9 mouse cellular contexts compared by ENCODE assay signal in the genomic region with DNA sequence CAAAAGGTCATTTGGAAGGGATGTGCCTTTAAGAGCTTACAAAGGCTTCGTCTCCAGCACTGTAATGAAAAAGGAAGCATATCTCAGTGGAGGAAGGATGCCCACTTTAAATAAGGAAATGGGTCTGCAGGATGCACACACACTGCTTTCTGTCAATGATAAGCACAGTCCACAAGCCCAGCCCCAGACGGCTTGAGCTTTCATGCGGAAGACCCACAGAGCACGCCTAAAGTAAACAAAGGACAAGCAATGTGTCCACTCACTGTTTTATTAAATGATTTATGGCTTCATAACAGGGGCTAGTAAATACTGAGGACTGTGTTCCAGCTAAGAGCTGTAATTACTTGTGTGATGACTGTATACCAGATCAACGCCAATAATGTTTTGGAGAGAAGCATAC.
DNase-seq lines count a peak whose midpoint lies in the region; ATAC-seq and TF ChIP-seq lines count a peak whose summit lies in the region.
"Had no signal": no experiment of that assay in that cellular context is flagged by ENCODE, and none has a peak within 500 bp of the region (broad histone marks: within the 10 kb centered on the region; RNA-seq: fewer than 3 reads in every experiment).

No protein-coding gene starts in this region.

- H3K9ac ChIP-seq in neural tube, embryonic 11.5 days (ENCODE audit: low read length), result no peak overlapping the region
- H3K9ac ChIP-seq in hindbrain, embryonic 16.5 days (ENCODE audit: low read depth, low read length), result no peak overlapping the region
- H3K9ac ChIP-seq in lung, embryonic 14.5 days, result no peak overlapping the region

- H3K27me3 ChIP-seq in neural tube, embryonic 11.5 days (ENCODE audit: control insufficient read depth, insufficient read depth, low read length), result no peaks in the 10 kb centered on the region
- H3K27me3 ChIP-seq in hindbrain, embryonic 16.5 days (replicated peaks; ENCODE audit: control insufficient read depth, insufficient read depth, low read length), result no peaks in the 10 kb centered on the region
- H3K27me3 ChIP-seq in lung, embryonic 14.5 days (ENCODE audit: insufficient read depth, low read length), result no peaks in the 10 kb centered on the region

- H3K4me3 ChIP-seq in neural tube, embryonic 11.5 days (ENCODE audit: low read depth, low read length), result no peak overlapping the region
- no peak overlapping the region for H3K4me3 ChIP-seq in hindbrain, embryonic 16.5 days (ENCODE audit: low read length)
- no peak overlapping the region for H3K4me3 ChIP-seq in lung, embryonic 14.5 days (ENCODE audit: low read depth, low read length)
- H3K4me3 ChIP-seq: heart, adult 2 months had no signal

- no peak for TF ChIP-seq CTCF in lung, embryonic 14.5 days (IDR thresholded peaks at IDR 0.05; ENCODE audit: low read depth)

- H3K9me3 ChIP-seq in neural tube, embryonic 11.5 days (ENCODE audit: control insufficient read depth, low read length), result no peaks in the 10 kb centered on the region
- H3K9me3 ChIP-seq in hindbrain, embryonic 16.5 days (ENCODE audit: control insufficient read depth, low read length), result no peaks in the 10 kb centered on the region
- no peaks in the 10 kb centered on the region for H3K9me3 ChIP-seq in lung, embryonic 14.5 days (ENCODE audit: low read depth, low read length)

- ATAC-seq in neural tube, embryonic 11.5 days (ENCODE audit: insufficient read depth, low FRiP score, low TSS enrichment), result peak; percentile 35; the same call in 1 of the 2 replicates
- ATAC-seq in hindbrain, embryonic 16.5 days, result peak; percentile 79
- ATAC-seq in lung, embryonic 14.5 days (ENCODE audit: insufficient read depth), result peak; percentile 99

- peak; percentile 37 for DNase-seq in neural tube, embryonic 11.5 days (ENCODE audit: low spot score)
- no peak for DNase-seq in neural tube, embryonic 10.5 days (ENCODE audit: extremely low spot score, low spot score)
- peak; percentile 77 for DNase-seq in lung, embryonic 14.5 days
- no peak for DNase-seq in ovary, postnatal 14 days (ENCODE audit: low spot score)
- no peak for DNase-seq in spleen, adult 12 weeks (ENCODE audit: low spot score)
- no peak for DNase-seq in thymus, postnatal 0 days (ENCODE audit: low spot score)
- DNase-seq in layer of hippocampus, postnatal 10 days (ENCODE audit: low spot score in 2 of 2), result no peak

- no peak overlapping the region for H3K4me2 ChIP-seq in neural tube, embryonic 11.5 days (ENCODE audit: low read depth)
- no peak overlapping the region for H3K4me2 ChIP-seq in hindbrain, embryonic 16.5 days (ENCODE audit: low read length)
- H3K4me2 ChIP-seq in lung, embryonic 14.5 days, result no peak overlapping the region

- H3K4me1 ChIP-seq in neural tube, embryonic 11.5 days (ENCODE audit: control insufficient read depth, insufficient read depth, low read length), result no peaks in the 10 kb centered on the region
- peaks cover 4% of the 10 kb centered on the region; the same call in 1 of the 2 replicates for H3K4me1 ChIP-seq in hindbrain, embryonic 16.5 days (ENCODE audit: control insufficient read depth, insufficient read depth, low read depth, low read length)
- H3K4me1 ChIP-seq in lung, embryonic 14.5 days (ENCODE audit: insufficient read depth), result no peaks in the 10 kb centered on the region

- H3K27ac ChIP-seq in neural tube, embryonic 11.5 days (ENCODE audit: low read depth, low read length), result no peak overlapping the region
- H3K27ac ChIP-seq in hindbrain, embryonic 16.5 days (ENCODE audit: low read depth, low read length), result no peak overlapping the region
- no peak overlapping the region for H3K27ac ChIP-seq in lung, embryonic 14.5 days (ENCODE audit: low read depth)

- H3K36me3 ChIP-seq in neural tube, embryonic 11.5 days (ENCODE audit: control insufficient read depth, insufficient read depth, low read length), result no peaks in the 10 kb centered on the region
- no peaks in the 10 kb centered on the region for H3K36me3 ChIP-seq in hindbrain, embryonic 16.5 days (ENCODE audit: control insufficient read depth, insufficient read depth, low read length)
- no peaks in the 10 kb centered on the region for H3K36me3 ChIP-seq in lung, embryonic 14.5 days (ENCODE audit: insufficient read depth)

- 9% methylated on average over 5 of the region's 5 CpGs for WGBS in neural tube, embryonic 11.5 days
- WGBS in hindbrain, embryonic 16.5 days, result 19% methylated on average over 5 of the region's 5 CpGs
- 18% methylated on average over 5 of the region's 5 CpGs for WGBS in lung, embryonic 14.5 days

Comparison
In these comparisons a context has a peak if more than half of its experiments do, and no peak if none do; other contexts are left out.
1. DNase-seq: peak in neural tube, embryonic 11.5 days (single experiment) and lung, embryonic 14.5 days (single experiment); none in neural tube, embryonic 10.5 days (single experiment), ovary, postnatal 14 days (single experiment), spleen, adult 12 weeks (single experiment), thymus, postnatal 0 days (single experiment) and layer of hippocampus, postnatal 10 days (0 of 2).
2. ATAC-seq: peak in every context shown above with its lines; median percentile 99 in lung, embryonic 14.5 days; 79 in hindbrain, embryonic 16.5 days; 35 in neural tube, embryonic 11.5 days.